ENCODE assay signal across 7 mouse cellular contexts in the genomic region with DNA sequence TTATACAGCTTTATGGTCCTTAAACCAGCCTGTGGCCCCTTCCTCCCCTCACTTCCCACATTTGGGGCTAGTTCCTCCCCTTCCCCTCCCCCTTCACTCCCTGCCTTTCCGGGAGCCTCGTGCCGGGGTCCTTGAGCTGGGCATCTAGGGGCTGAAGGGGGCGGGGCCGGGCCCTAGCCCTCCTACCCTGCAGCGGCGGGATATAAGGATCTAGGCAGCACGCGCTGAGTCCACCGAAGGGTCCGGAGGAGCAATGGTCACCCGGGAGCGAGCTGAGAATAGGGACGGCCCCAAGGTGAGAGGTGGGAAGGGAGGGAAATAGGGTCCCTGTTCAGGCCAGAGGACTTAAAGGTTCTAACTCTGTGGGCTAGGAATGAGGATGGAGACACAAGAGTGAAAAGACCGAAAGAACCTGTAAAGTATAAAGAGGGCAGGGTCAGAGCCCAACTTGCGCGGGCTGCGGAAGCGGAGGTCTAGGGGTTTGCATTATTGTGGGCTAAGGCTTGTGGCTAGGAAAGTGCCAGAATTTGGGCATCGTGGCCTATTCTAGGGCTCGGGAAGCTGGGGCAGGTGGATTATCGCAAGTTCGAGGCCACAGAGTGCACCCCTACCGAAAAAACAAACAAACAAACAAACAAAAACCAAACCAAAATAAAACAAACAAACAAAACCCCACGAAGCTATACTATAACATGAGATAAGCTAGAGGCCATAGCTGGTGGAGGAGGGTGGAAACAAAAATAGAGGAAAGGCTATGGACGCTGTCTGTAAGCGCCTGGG. TPM values are rescaled to one million over a fixed set of nuclear protein-coding genes. Genes with fewer than 3 reads are reported as not detected.
DNase-seq lines count a peak whose midpoint lies in the region; ATAC-seq lines count a peak whose summit lies in the region.

A gene (plus strand): TSS at position 184 of the 780 bp plus-strand sequence.

- no peaks in the 10 kb centered on the region for H3K79me2 ChIP-seq in macrophage (ENCODE audit: inconsistent target)

- H3K4me3 ChIP-seq in embryonic facial prominence, embryonic 11.5 days (ENCODE audit: low read depth, low read length), result peak within 1 kb of the TSS; percentile 75
- peak within 1 kb of the TSS; percentile 78 for H3K4me3 ChIP-seq in hindbrain, embryonic 11.5 days (ENCODE audit: low read depth, low read length)
- H3K4me3 ChIP-seq in macrophage (ENCODE audit: inconsistent target), result peak within 1 kb of the TSS; percentile 1; the same call in 1 of the 2 replicates

- peak; percentile 4 for DNase-seq in right cerebral cortex, postnatal 14 days
- no peak for DNase-seq in right cerebral cortex, postnatal 25 days
- peak; percentile 68 for DNase-seq in embryonic facial prominence, embryonic 11.5 days (ENCODE audit: low spot score)
- DNase-seq in hindbrain, embryonic 11.5 days (ENCODE audit: low spot score), result peak; percentile 64
- no peak for DNase-seq in frontal cortex, postnatal 10 days (ENCODE audit: low spot score in 2 of 2)
- DNase-seq in layer of hippocampus, adult 11-12 months (ENCODE audit: low spot score), result no peak

- H3K4me2 ChIP-seq in embryonic facial prominence, embryonic 11.5 days (ENCODE audit: low read depth, low read length), result peak within 1 kb of the TSS; percentile 97
- H3K4me2 ChIP-seq in hindbrain, embryonic 11.5 days (replicated peaks; ENCODE audit: low read depth, low read length), result peak within 1 kb of the TSS; percentile 97

- H3K9me3 ChIP-seq in embryonic facial prominence, embryonic 11.5 days (replicated peaks; ENCODE audit: control insufficient read depth, low read length), result no peaks in the 10 kb centered on the region
- no peaks in the 10 kb centered on the region for H3K9me3 ChIP-seq in hindbrain, embryonic 11.5 days (ENCODE audit: control insufficient read depth, low read length)

- peak within 1 kb of the TSS; percentile 58 for H3K9ac ChIP-seq in embryonic facial prominence, embryonic 11.5 days (replicated peaks; ENCODE audit: low read length)
- peak within 1 kb of the TSS; percentile 61 for H3K9ac ChIP-seq in hindbrain, embryonic 11.5 days (ENCODE audit: low read depth, low read length)

- 1% methylated on average over 27 of the region's 27 CpGs for WGBS in embryonic facial prominence, embryonic 11.5 days
- 2% methylated on average over 27 of the region's 27 CpGs for WGBS in hindbrain, embryonic 11.5 days
- WGBS in macrophage (ENCODE audit: missing documents), result 8% methylated on average over 24 of the region's 27 CpGs

- H3K27me3 ChIP-seq in embryonic facial prominence, embryonic 11.5 days (ENCODE audit: control insufficient read depth, insufficient read depth, low read length), result peaks cover 8% of the 10 kb centered on the region
- peaks cover 23% of the 10 kb centered on the region for H3K27me3 ChIP-seq in hindbrain, embryonic 11.5 days (ENCODE audit: control insufficient read depth, insufficient read depth, low read length)

- H3K27ac ChIP-seq in embryonic facial prominence, embryonic 11.5 days (replicated peaks; ENCODE audit: low read depth, low read length), result no peak within 1 kb of the TSS
- no peak within 1 kb of the TSS for H3K27ac ChIP-seq in hindbrain, embryonic 11.5 days (ENCODE audit: low read depth, low read length)
- no peak within 1 kb of the TSS for H3K27ac ChIP-seq in macrophage

- ATAC-seq in embryonic facial prominence, embryonic 11.5 days (replicated peaks; ENCODE audit: insufficient number of reproducible peaks, low FRiP score, low TSS enrichment, low read depth), result no peak
- no peak for ATAC-seq in hindbrain, embryonic 11.5 days (ENCODE audit: low FRiP score)

- H3K36me3 ChIP-seq in embryonic facial prominence, embryonic 11.5 days (replicated peaks; ENCODE audit: control insufficient read depth, insufficient read depth, low read depth, low read length), result no peaks in the 10 kb centered on the region
- H3K36me3 ChIP-seq in hindbrain, embryonic 11.5 days (ENCODE audit: control insufficient read depth, insufficient read depth, low read length), result no peaks in the 10 kb centered on the region
- no peaks in the 10 kb centered on the region for H3K36me3 ChIP-seq in macrophage (ENCODE audit: inconsistent target)

- peaks cover 3% of the 10 kb centered on the region for H3K4me1 ChIP-seq in embryonic facial prominence, embryonic 11.5 days (ENCODE audit: control insufficient read depth, insufficient read depth, low read length)
- H3K4me1 ChIP-seq in hindbrain, embryonic 11.5 days (replicated peaks; ENCODE audit: control insufficient read depth, insufficient read depth, low read length), result peaks cover 21% of the 10 kb centered on the region

RNA-seq across cellular contexts. Expression of the gene that starts here (rescaled TPM):
- 0.11 TPM in 1 of 2 replicates, not detected in the other for polyA plus RNA-seq in embryonic facial prominence, embryonic 11.5 days (2014; fragmentation: Nextera tagmentation; extraction: Ambion mirVana)
- polyA plus RNA-seq in hindbrain, embryonic 11.5 days (2014; fragmentation: Nextera tagmentation; extraction: Ambion mirVana), result 0.19 and 0.29 TPM in 2 replicates
- total RNA-seq in macrophage (2018; cell fraction: chromatin; rRNA removed), result under 1 TPM in 4 of 26 experiments, not detected in 22; 0.49 to 0.63 (median 0.55) TPM
- total RNA-seq in macrophage (2018; cell fraction: cytosol; rRNA removed), result under 1 TPM in 8 of 26 experiments, not detected in 18; 0.07 to 0.14 (median 0.09) TPM
- total RNA-seq in macrophage (2018; cell fraction: nucleus; rRNA removed), result 1 to 10 TPM in 2 of 26 experiments, under 1 TPM in 3, not detected in 21; 0.26 to 1.1 (median 0.44) TPM
- polyA plus RNA-seq in macrophage (2018), result not detected in 3 replicates

Comparison
In these comparisons a context has a peak if more than half of its experiments do, and no peak if none do; other contexts are left out.
1. Peak in DNase-seq, H3K4me3 ChIP-seq, H3K9ac ChIP-seq and H3K4me2 ChIP-seq in embryonic facial prominence, embryonic 11.5 days; RNA of the gene not detected or under 1 TPM.
2. Peak in DNase-seq, H3K4me3 ChIP-seq, H3K9ac ChIP-seq and H3K4me2 ChIP-seq in hindbrain, embryonic 11.5 days; RNA of the gene not detected or under 1 TPM.
3. H3K4me3 ChIP-seq: peak in every context shown above with its lines; median percentile 78 in hindbrain, embryonic 11.5 days; 75 in embryonic facial prominence, embryonic 11.5 days; 1 in macrophage.